In the genomic region with DNA sequence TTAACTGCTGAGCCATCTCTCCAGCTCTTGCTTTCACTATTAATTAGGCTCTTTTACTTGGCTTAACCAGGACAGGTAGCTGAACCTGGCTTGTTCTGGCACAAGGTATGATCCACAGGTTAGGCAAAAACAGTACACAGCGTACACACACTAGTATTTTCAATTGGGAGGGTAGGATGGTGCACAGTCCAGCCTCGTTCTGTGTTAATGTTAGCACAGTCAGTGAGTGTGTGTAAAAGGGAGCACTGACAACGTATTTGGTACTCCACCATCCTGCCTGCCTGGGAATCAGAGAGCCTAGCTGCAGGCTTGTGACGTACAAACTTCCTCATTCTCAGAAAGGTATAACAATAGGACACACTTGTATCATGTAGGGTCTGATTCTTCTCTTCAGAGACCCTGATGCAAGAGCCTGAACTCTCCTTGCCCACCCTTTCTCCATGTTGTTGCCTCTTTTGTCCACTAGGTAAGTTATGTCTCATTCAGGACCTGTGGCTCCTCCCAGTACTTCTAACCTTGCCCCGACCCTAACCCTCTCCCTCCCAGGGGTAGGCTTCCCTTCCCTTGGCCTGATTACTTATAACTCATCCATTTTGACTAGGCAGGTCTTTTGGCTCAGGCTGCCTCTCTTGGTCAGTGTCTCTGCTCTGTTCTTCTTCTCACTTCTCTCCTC, we compare ENCODE assay signal across 10 mouse cellular contexts. TPM values are rescaled to one million over a fixed set of nuclear protein-coding genes. Genes with fewer than 3 reads are reported as not detected.
DNase-seq lines count a peak whose midpoint lies in the region; ATAC-seq lines count a peak whose summit lies in the region.
"Had no signal": no experiment of that assay in that cellular context is flagged by ENCODE, and none has a peak within 500 bp of the region (broad histone marks: within the 10 kb centered on the region; RNA-seq: fewer than 3 reads in every experiment).

No protein-coding gene starts in this region.

- no peak overlapping the region for H3K9ac ChIP-seq in forebrain, embryonic 11.5 days (ENCODE audit: low read length)
- no peak overlapping the region for H3K9ac ChIP-seq in forebrain, embryonic 16.5 days (replicated peaks; ENCODE audit: low read depth, low read length)
- H3K9ac ChIP-seq in midbrain, embryonic 15.5 days: no peak overlapping the region

- 67% methylated on average over 5 of the region's 5 CpGs for WGBS in forebrain, embryonic 11.5 days
- WGBS in forebrain, embryonic 16.5 days: 65% methylated on average over 5 of the region's 5 CpGs
- WGBS in midbrain, embryonic 15.5 days: 63% methylated on average over 5 of the region's 5 CpGs

- H3K9me3 ChIP-seq in forebrain, embryonic 11.5 days (ENCODE audit: control insufficient read depth, low read length): no peaks in the 10 kb centered on the region
- H3K9me3 ChIP-seq in forebrain, embryonic 16.5 days (ENCODE audit: control insufficient read depth, low read length): no peaks in the 10 kb centered on the region
- H3K9me3 ChIP-seq in midbrain, embryonic 15.5 days: no peaks in the 10 kb centered on the region

- H3K27me3 ChIP-seq in forebrain, embryonic 11.5 days (ENCODE audit: control insufficient read depth, insufficient read depth, low read length): no peaks in the 10 kb centered on the region
- no peaks in the 10 kb centered on the region for H3K27me3 ChIP-seq in forebrain, embryonic 16.5 days (replicated peaks; ENCODE audit: control insufficient read depth, insufficient read depth, low read length)
- H3K27me3 ChIP-seq in midbrain, embryonic 15.5 days (replicated peaks): no peaks in the 10 kb centered on the region

- H3K4me2 ChIP-seq in forebrain, embryonic 11.5 days (ENCODE audit: low read depth, low read length, severe bottlenecking): no peak overlapping the region
- H3K4me2 ChIP-seq in forebrain, embryonic 16.5 days (ENCODE audit: low read length): no peak overlapping the region
- no peak overlapping the region for H3K4me2 ChIP-seq in midbrain, embryonic 15.5 days

- DNase-seq in forebrain, embryonic 11.5 days (ENCODE audit: low spot score): no peak
- DNase-seq in ES-CJ7 (ENCODE audit: low read depth, low spot score): peak; percentile 94
- no peak for DNase-seq in layer of hippocampus, adult 9-10 months (ENCODE audit: low spot score)
- no peak for DNase-seq in gastrocnemius, postnatal 10 days
- no peak for DNase-seq in cerebellum, adult 8-10 months
- DNase-seq: cerebellum, adult 11-12 months had no signal

- no peak overlapping the region for H3K4me3 ChIP-seq in forebrain, embryonic 11.5 days (ENCODE audit: low read depth, low read length)
- no peak overlapping the region for H3K4me3 ChIP-seq in forebrain, embryonic 16.5 days (replicated peaks; ENCODE audit: low read length)
- H3K4me3 ChIP-seq in midbrain, embryonic 15.5 days: no peak overlapping the region
- H3K4me3 ChIP-seq: myocyte had no signal

- H3K27ac ChIP-seq in forebrain, embryonic 11.5 days (ENCODE audit: low read depth, low read length): no peak overlapping the region
- H3K27ac ChIP-seq in forebrain, embryonic 16.5 days (ENCODE audit: low read length): no peak overlapping the region
- H3K27ac ChIP-seq in midbrain, embryonic 15.5 days: no peak overlapping the region

- H3K4me1 ChIP-seq in forebrain, embryonic 11.5 days (replicated peaks; ENCODE audit: control insufficient read depth, insufficient read depth, low read length): no peaks in the 10 kb centered on the region; the same call in 1 of the 2 replicates
- H3K4me1 ChIP-seq in forebrain, embryonic 16.5 days (replicated peaks; ENCODE audit: control insufficient read depth, insufficient read depth, low read length): no peaks in the 10 kb centered on the region
- H3K4me1 ChIP-seq in midbrain, embryonic 15.5 days: no peaks in the 10 kb centered on the region

- H3K36me3 ChIP-seq in forebrain, embryonic 11.5 days (ENCODE audit: control insufficient read depth, insufficient read depth, low read length): no peaks in the 10 kb centered on the region; the same call in 1 of the 2 replicates
- H3K36me3 ChIP-seq in forebrain, embryonic 16.5 days (ENCODE audit: control insufficient read depth, insufficient read depth): peaks cover 10% of the 10 kb centered on the region
- peaks cover 26% of the 10 kb centered on the region; the same call in 1 of the 2 replicates for H3K36me3 ChIP-seq in midbrain, embryonic 15.5 days (replicated peaks)

- peak; percentile 26; the same call in 1 of the 2 replicates for ATAC-seq in forebrain, embryonic 11.5 days (replicated peaks; ENCODE audit: low FRiP score)
- no peak; the same call in 1 of the 2 replicates for ATAC-seq in forebrain, embryonic 16.5 days
- ATAC-seq in hematopoietic stem cell, adult 5-6 weeks (replicated peaks in 1 of 2; ENCODE audit: insufficient read depth in 1 of 2, low FRiP score in 2 of 2, low TSS enrichment in 1 of 2, low read depth in 1 of 2, poor library complexity in 2 of 2, severe bottlenecking in 2 of 2): peak; percentile 65 to 74
- peak; percentile 73 for ATAC-seq in midbrain, embryonic 15.5 days (replicated peaks)

RNA-seq across cellular contexts. Expression of a gene that starts 48.2 kb away (rescaled TPM):
- 292 and 305 TPM in 2 replicates for polyA plus RNA-seq in forebrain, embryonic 11.5 days (2014; fragmentation: Nextera tagmentation; extraction: Ambion mirVana)
- 106 and 127 TPM in 2 replicates for polyA plus RNA-seq in forebrain, embryonic 16.5 days (2015; fragmentation: Nextera tagmentation; extraction: Ambion mirVana)
- 137 and 180 TPM in 2 replicates for total RNA-seq in hematopoietic stem cell, adult 5-6 weeks (2017)
- 52.1 and 57.9 TPM in 2 replicates for polyA plus RNA-seq in midbrain, embryonic 15.5 days (2015; fragmentation: Nextera tagmentation; extraction: Ambion mirVana)
- 1 to 10 TPM; 4.0 to 6.4 TPM for total RNA-seq in gastrocnemius, postnatal 10 days (2021)
